Mouse (Mus musculus) adrenal gland, adult (tissue): ENCODE measurements at regions not wholly inside any gene's neighbourhood (a gene's known extent, or its start where the extent isn't known, plus 50 kb on each side); places are given as distances from the start of the nearest gene placed in this dataset.

Experiments
- DNase-seq, 2 experiments: peaks; one replicate each; pipeline ENCODE4 v3.0.0; 2022 to 2023; ENCODE audit warnings: low spot score in 1 of 2; ENCODE audit not compliant: inconsistent age in 2 of 2

GRCm38 (mm10) chr6:17157270-17157669 is 92.3 kb downstream of the Tes start:
- DNase-seq = no peak

GRCm38 (mm10) chr6:17169971-17170781 is 105.2 kb downstream of the Tes start:
- DNase-seq = peak; percentile 24 to 43

- DNase-seq = peak in 1 of 2 experiments; percentile 73
Observed at GRCm38 (mm10) chr6:17170782-17171272, 105.9 kb downstream of the Tes start.

- DNase-seq = peak; percentile 38 to 79
Observed at GRCm38 (mm10) chr6:17171273-17172011, 106.5 kb downstream of the Tes start.

GRCm38 (mm10) chr6:17172050-17172449 is 107.1 kb downstream of the Tes start:
- DNase-seq = no peak

- peak; percentile 33 to 72 for DNase-seq
Observed at GRCm38 (mm10) chr6:17177153-17177552, 103.8 kb upstream of the Cav2 start.

- DNase-seq = no peak
Observed at GRCm38 (mm10) chr6:17179476-17179875, 101.5 kb upstream of the Cav2 start.

- DNase-seq = no peak
Observed at GRCm38 (mm10) chr6:17186604-17187003, 94.4 kb upstream of the Cav2 start.

- DNase-seq = no peak
Observed at GRCm38 (mm10) chr6:17187106-17187505, 93.9 kb upstream of the Cav2 start.

GRCm38 (mm10) chr6:17195538-17195937 is 85.4 kb upstream of the Cav2 start:
- DNase-seq = no peak

GRCm38 (mm10) chr6:17197728-17198397 is 83.1 kb upstream of the Cav2 start:
- peak; percentile 51 to 70 for DNase-seq

- no peak for DNase-seq
Observed at GRCm38 (mm10) chr6:17198876-17199275, 82.1 kb upstream of the Cav2 start.

- DNase-seq = peak in 1 of 2 experiments; percentile 27
Observed at GRCm38 (mm10) chr6:17201916-17202636, 78.9 kb upstream of the Cav2 start.

GRCm38 (mm10) chr6:17203302-17203701 is 77.7 kb upstream of the Cav2 start:
- DNase-seq = no peak

GRCm38 (mm10) chr6:17203900-17204686 is 76.9 kb upstream of the Cav2 start:
- no peak for DNase-seq

- DNase-seq = no peak
Observed at GRCm38 (mm10) chr6:17206932-17207331, 74.1 kb upstream of the Cav2 start.

GRCm38 (mm10) chr6:17209792-17210191 is 71.2 kb upstream of the Cav2 start:
- DNase-seq = no peak

- DNase-seq = no peak
Observed at GRCm38 (mm10) chr6:17211346-17211745, 69.6 kb upstream of the Cav2 start.

- no peak for DNase-seq
Observed at GRCm38 (mm10) chr6:17214774-17215173, 66.2 kb upstream of the Cav2 start.

GRCm38 (mm10) chr6:17216442-17216841 is 64.5 kb upstream of the Cav2 start:
- DNase-seq = no peak
